Mouse (Mus musculus) embryonic facial prominence, embryonic 10.5 days (tissue): ENCODE measurements around the gene Cc2d2a. TPM values are rescaled to one million over a fixed set of nuclear protein-coding genes. Genes with fewer than 3 reads are reported as not detected.
A peak's percentile ranks its signal among the peaks of the same experiment; 100 is the strongest.

Source experiments
- DNase-seq: peaks from one replicate; pipeline ENCODE4 v3.0.0-alpha.2; 2017; ENCODE audit warnings: low spot score
- H3K27ac ChIP-seq: fragments of 300-500 bp; sonication (generic); replicated peaks from 2 replicates; pipeline ENCODE4 v1.5.1; 2016; ENCODE audit warnings: mild to moderate bottlenecking
- H3K27me3 ChIP-seq: fragments of 300-500 bp; sonication (generic); replicated peaks from 2 replicates; pipeline ENCODE4 v1.6.1; 2016; ENCODE audit warnings: low read depth, mild to moderate bottlenecking; ENCODE audit not compliant: poor library complexity, severe bottlenecking
- H3K36me3 ChIP-seq: fragments of 300-500 bp; sonication (generic); replicated peaks from 2 replicates; pipeline ENCODE4 v1.6.1; 2016; ENCODE audit warnings: mild to moderate bottlenecking, moderate library complexity
- H3K4me1 ChIP-seq: fragments of 300-500 bp; sonication (generic); 2 replicates; pipeline ENCODE4 v1.6.1; 2016
- H3K4me3 ChIP-seq: fragments of 300-500 bp; sonication (generic); 2 replicates; pipeline ENCODE4 v1.5.1; 2016; ENCODE audit warnings: mild to moderate bottlenecking, moderate library complexity
- H3K9me3 ChIP-seq: fragments of 300-500 bp; sonication (generic); 2 replicates; pipeline ENCODE4 v1.6.1; 2016; ENCODE audit warnings: mild to moderate bottlenecking
- WGBS: fragments of 180-500 bp; shearing (Covaris S2); methylation state at CpG from one replicate; pipeline ENCODE4 v1.1.7; 2016; 5-methylcytosine and 5-hydroxymethylcytosine counted together
- polyA plus RNA-seq: library from polyadenylated mRNA; unstranded; fragments of >200 nt; fragmentation: Nextera tagmentation; extraction: Ambion mirVana; gene quantifications from 2 replicates; pipeline ENCODE4 v1.2.1, GENCODE M21; 2016

Gene Cc2d2a
- polyA plus RNA-seq, 1 experiment from 2014 or later = 8.4 TPM

- no peak overlapping the region for H3K27ac ChIP-seq
- peaks cover 56% of the 10 kb centered on the region for H3K36me3 ChIP-seq
- peak; percentile 19 for DNase-seq
- no peaks in the 10 kb centered on the region for H3K9me3 ChIP-seq
- 36% methylated on average over 5 of the region's 5 CpGs for WGBS
- 0 out of 2 replicates have a peak, but pooled peaks cover 5% of the 10 kb centered on the region for H3K4me1 ChIP-seq
- no peaks in the 10 kb centered on the region for H3K27me3 ChIP-seq
- no peak overlapping the region for H3K4me3 ChIP-seq
Measured at GRCm38 (mm10) chr5:43745156-43745555, 83.0 kb downstream of the Cc2d2a start.

GRCm38 (mm10) chr5:43748039-43748438 lies 85.9 kb downstream of the Cc2d2a start:
- 91% methylated on average over 4 of the region's 4 CpGs for WGBS
- H3K4me1 ChIP-seq = 0 out of 2 replicates have a peak, but pooled peaks cover 5% of the 10 kb centered on the region
- peaks cover 42% of the 10 kb centered on the region for H3K36me3 ChIP-seq
- H3K27ac ChIP-seq = no peak overlapping the region
- DNase-seq = no peak
- no peak overlapping the region for H3K4me3 ChIP-seq
- H3K9me3 ChIP-seq = no peaks in the 10 kb centered on the region
- no peaks in the 10 kb centered on the region for H3K27me3 ChIP-seq

- no peaks in the 10 kb centered on the region for H3K9me3 ChIP-seq
- H3K4me1 ChIP-seq = 0 out of 2 replicates have a peak, but pooled peaks cover 5% of the 10 kb centered on the region
- no peak overlapping the region for H3K27ac ChIP-seq
- no peak overlapping the region for H3K4me3 ChIP-seq
- H3K27me3 ChIP-seq = no peaks in the 10 kb centered on the region
- WGBS = 84% methylated on average over 3 of the region's 3 CpGs
- H3K36me3 ChIP-seq = peaks cover 41% of the 10 kb centered on the region
- DNase-seq = peak; percentile 10
Measured at GRCm38 (mm10) chr5:43749092-43749491, 86.9 kb downstream of the Cc2d2a start.

GRCm38 (mm10) chr5:43770618-43771354 lies 108.6 kb downstream of the Cc2d2a start:
- Histone ChIP-seq H3K4me3 (no peak overlapping the region), H3K27ac (no peak overlapping the region), H3K27me3 (no peaks in the 10 kb centered on the region), H3K9me3 (no peaks in the 10 kb centered on the region), H3K36me3 (peaks cover 55% of the 10 kb centered on the region), H3K4me1 (no peaks in the 10 kb centered on the region)
- whole genome bisulfite sequencing = 89% methylated on average over 3 of the region's 3 CpGs
- DNase-seq = no peak

- no peaks in the 10 kb centered on the region for H3K27me3 ChIP-seq
- no peak for DNase-seq
- 93% methylated on average over 3 of the region's 3 CpGs for WGBS
- no peaks in the 10 kb centered on the region for H3K9me3 ChIP-seq
- no peaks in the 10 kb centered on the region for H3K4me1 ChIP-seq
- H3K36me3 ChIP-seq = peaks cover 47% of the 10 kb centered on the region
- no peak overlapping the region for H3K27ac ChIP-seq
- no peak overlapping the region for H3K4me3 ChIP-seq
Measured at GRCm38 (mm10) chr5:43771555-43771954, 109.4 kb downstream of the Cc2d2a start.

GRCm38 (mm10) chr5:43776407-43776806 lies 114.3 kb downstream of the Cc2d2a start:
- Histone ChIP-seq H3K27ac (no peak overlapping the region), H3K9me3 (no peaks in the 10 kb centered on the region), H3K36me3 (peaks cover 17% of the 10 kb centered on the region; the same call in 1 of the 2 replicates), H3K4me3 (no peak overlapping the region), H3K4me1 (peaks cover 8% of the 10 kb centered on the region), H3K27me3 (no peaks in the 10 kb centered on the region)
- no peak for DNase-seq

- H3K4me1 ChIP-seq = peaks cover 8% of the 10 kb centered on the region
- WGBS = 63% methylated on average over 1 of the region's 1 CpGs
- H3K27me3 ChIP-seq = no peaks in the 10 kb centered on the region
- H3K36me3 ChIP-seq = peaks cover 16% of the 10 kb centered on the region; the same call in 1 of the 2 replicates
- H3K27ac ChIP-seq = no peak overlapping the region
- H3K4me3 ChIP-seq = no peak overlapping the region
- H3K9me3 ChIP-seq = no peaks in the 10 kb centered on the region
- no peak for DNase-seq
Measured at GRCm38 (mm10) chr5:43776993-43777392, 114.8 kb downstream of the Cc2d2a start.

GRCm38 (mm10) chr5:43778583-43778982 lies 116.4 kb downstream of the Cc2d2a start:
- Histone ChIP-seq H3K27me3 (no peaks in the 10 kb centered on the region), H3K9me3 (no peaks in the 10 kb centered on the region), H3K27ac (no peak overlapping the region), H3K4me1 (peaks cover 15% of the 10 kb centered on the region), H3K36me3 (peaks cover 11% of the 10 kb centered on the region; the same call in 1 of the 2 replicates), H3K4me3 (no peak overlapping the region)
- 95% methylated on average over 3 of the region's 3 CpGs for WGBS
- DNase-seq = no peak

- no peak for DNase-seq
- peaks cover 11% of the 10 kb centered on the region; the same call in 1 of the 2 replicates for H3K36me3 ChIP-seq
- no peaks in the 10 kb centered on the region for H3K27me3 ChIP-seq
- H3K4me1 ChIP-seq = peaks cover 15% of the 10 kb centered on the region
- H3K27ac ChIP-seq = peak overlapping the region; percentile 98
- under 1% methylated on average over 61 of the region's 61 CpGs for WGBS
- H3K9me3 ChIP-seq = no peaks in the 10 kb centered on the region
- peak overlapping the region; percentile 90 for H3K4me3 ChIP-seq
Measured at GRCm38 (mm10) chr5:43781423-43781976, 119.4 kb downstream of the Cc2d2a start.

- Histone ChIP-seq H3K36me3 (peaks cover 11% of the 10 kb centered on the region; the same call in 1 of the 2 replicates), H3K27ac (peak overlapping the region; percentile 98), H3K9me3 (no peaks in the 10 kb centered on the region), H3K27me3 (no peaks in the 10 kb centered on the region), H3K4me3 (peak overlapping the region; percentile 90), H3K4me1 (peaks cover 15% of the 10 kb centered on the region)
- DNase-seq = peak; percentile 86
- whole genome bisulfite sequencing = 5% methylated on average over 81 of the region's 82 CpGs
Measured at GRCm38 (mm10) chr5:43781977-43782930, 120.1 kb downstream of the Cc2d2a start.

GRCm38 (mm10) chr5:43783996-43784395 lies 121.8 kb downstream of the Cc2d2a start:
- Histone ChIP-seq H3K4me1 (peaks cover 15% of the 10 kb centered on the region), H3K27me3 (no peaks in the 10 kb centered on the region), H3K4me3 (no peak overlapping the region), H3K9me3 (no peaks in the 10 kb centered on the region), H3K27ac (no peak overlapping the region), H3K36me3 (0 out of 2 replicates have a peak, but pooled peaks cover 5% of the 10 kb centered on the region)
- WGBS = 83% methylated on average over 2 of the region's 2 CpGs
- no peak for DNase-seq

GRCm38 (mm10) chr5:43786607-43787006 lies 124.5 kb downstream of the Cc2d2a start:
- DNase-seq = no peak
- no peaks in the 10 kb centered on the region for H3K27me3 ChIP-seq
- peaks cover 7% of the 10 kb centered on the region for H3K4me1 ChIP-seq
- 91% methylated on average over 4 of the region's 4 CpGs for WGBS
- no peak overlapping the region for H3K4me3 ChIP-seq
- H3K36me3 ChIP-seq = no peaks in the 10 kb centered on the region
- H3K9me3 ChIP-seq = no peaks in the 10 kb centered on the region
- no peak overlapping the region for H3K27ac ChIP-seq
